Mouse (Mus musculus): Measurements from ENCODE around the gene Fam19a5.

Fam19a5 gene

DNA sequence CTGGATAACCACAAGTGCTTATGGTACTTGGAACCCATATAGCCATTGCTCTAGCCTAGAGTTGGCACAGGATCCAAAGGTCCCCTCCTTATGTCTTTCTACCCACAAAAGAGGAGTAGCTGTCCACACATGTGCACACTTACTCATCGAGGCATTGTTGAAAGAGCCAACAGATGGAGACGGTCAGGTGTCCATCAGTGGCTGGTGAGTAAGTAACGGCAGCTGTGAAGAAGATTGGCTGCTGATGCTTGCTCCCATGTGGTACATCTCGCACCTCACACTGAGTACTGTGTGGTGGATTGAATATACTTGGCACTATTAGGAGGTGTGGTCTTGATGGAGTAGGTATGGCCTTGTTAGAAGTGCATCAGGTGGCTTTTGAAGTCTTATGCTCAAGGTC lies 192.2 kb downstream of the Fam19a5 start:
- no peak for DNase-seq (ENCODE audit: low spot score in 2 of 2)

DNA sequence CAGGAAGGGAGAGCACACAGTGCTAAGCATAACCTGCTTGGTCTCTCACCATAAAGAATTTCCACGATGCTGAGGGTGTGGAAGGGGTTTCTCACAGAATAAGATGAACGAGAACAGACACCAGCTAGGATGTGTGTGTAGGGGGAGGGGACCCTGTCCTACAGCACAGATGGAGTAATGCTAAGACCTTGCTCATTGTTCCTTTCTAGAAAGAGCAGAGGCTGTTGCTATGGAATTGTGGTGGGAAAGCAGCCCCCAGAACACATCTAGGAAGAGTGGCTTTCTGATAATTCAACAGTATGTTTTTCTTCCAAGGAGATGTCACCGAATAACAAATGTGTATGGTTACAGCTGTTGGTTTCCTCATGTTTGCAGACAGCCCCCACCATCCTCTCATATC lies 211.4 kb downstream of the Fam19a5 start:
- no peak for DNase-seq (ENCODE audit: low spot score in 2 of 2)

DNA sequence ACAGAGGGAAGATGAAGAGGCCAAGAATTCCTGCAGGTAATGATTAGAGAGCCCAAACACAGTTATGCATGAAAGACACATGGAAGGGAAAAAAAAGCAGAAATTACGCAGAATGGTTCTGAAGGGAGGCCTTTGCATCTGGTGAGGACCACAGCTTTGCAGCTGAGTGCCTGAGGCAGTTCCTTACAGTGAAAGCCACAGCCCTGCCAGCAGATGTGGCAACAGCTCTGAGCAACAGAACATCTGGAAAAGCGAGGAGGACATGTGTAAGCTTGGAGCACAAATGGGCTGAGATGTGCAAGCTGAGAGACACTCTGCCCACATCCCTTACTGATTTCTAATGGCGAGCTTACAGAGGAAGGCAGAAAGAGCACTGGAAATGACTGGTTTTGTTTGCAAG lies 221.8 kb downstream of the Fam19a5 start:
- DNase-seq (ENCODE audit: low spot score in 2 of 2) = no peak

DNA sequence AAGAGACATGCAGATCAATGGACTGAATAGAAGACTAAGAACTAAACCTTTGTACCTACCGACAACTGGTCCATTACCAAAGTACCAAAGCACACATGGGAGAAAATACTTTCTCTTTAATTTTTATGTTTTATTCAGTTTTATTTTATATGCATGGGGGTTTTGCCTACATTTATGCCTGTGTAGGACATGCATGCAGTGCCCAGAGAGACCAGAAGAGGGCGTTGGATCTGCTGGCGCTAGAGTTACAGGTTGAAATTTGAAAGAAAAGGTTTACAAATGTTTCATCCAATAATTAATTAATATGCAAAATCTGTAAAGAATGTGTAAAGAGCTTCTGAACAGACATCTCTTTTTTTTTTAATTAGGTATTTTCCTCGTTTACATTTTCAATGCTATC lies 229.9 kb downstream of the Fam19a5 start:
- no peak for DNase-seq (ENCODE audit: low spot score in 2 of 2)

- DNase-seq (ENCODE audit: low spot score in 2 of 2) = no peak
These were observed 239.2 kb downstream of the Fam19a5 start for GRCm38 (mm10) chr15:87783331-87783730.

GRCm38 (mm10) chr15:87789671-87790070 lies 245.6 kb downstream of the Fam19a5 start:
- DNase-seq (ENCODE audit: low spot score in 2 of 2) = no peak

DNA sequence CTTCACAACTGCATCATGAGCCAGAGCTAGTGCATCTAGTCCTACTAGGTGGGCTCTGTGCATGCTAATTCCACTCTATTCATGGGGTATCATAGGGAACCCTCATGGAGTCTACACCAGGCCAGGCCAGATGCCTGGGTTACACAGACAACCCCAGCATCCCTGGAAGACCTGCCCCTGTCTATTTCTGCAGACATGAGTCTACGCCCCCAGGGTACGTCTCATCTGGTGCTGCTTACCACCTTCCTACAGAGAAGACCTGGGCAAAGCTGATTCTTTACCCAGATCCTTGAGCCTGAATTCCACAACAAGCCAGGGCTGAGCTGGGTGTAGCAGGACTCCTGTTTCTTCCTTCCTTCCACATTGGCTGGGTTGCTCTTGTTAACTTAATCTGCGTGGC lies 249.6 kb downstream of the Fam19a5 start:
- DNase-seq (ENCODE audit: low spot score in 2 of 2) = no peak

GRCm38 (mm10) chr15:87796571-87796970 lies 252.5 kb downstream of the Fam19a5 start:
- no peak for DNase-seq (ENCODE audit: low spot score in 2 of 2)

All from spleen, postnatal 10 days (tissue).